Mouse (Mus musculus) B cell, adult 67 days (primary cell): Measurements from ENCODE around the gene App. TPM values are rescaled to one million over a fixed set of nuclear protein-coding genes. Genes with fewer than 3 reads are reported as not detected.

Experiments
- total RNA-seq, 2 experiments: library from RNA; stranded (reverse); gene quantifications; 4 replicates each; pipeline ENCODE4 v1.2.4; 2023

Gene App
- total RNA-seq, result 1 to 10 TPM; 1.6 to 3.2 TPM

DNA sequence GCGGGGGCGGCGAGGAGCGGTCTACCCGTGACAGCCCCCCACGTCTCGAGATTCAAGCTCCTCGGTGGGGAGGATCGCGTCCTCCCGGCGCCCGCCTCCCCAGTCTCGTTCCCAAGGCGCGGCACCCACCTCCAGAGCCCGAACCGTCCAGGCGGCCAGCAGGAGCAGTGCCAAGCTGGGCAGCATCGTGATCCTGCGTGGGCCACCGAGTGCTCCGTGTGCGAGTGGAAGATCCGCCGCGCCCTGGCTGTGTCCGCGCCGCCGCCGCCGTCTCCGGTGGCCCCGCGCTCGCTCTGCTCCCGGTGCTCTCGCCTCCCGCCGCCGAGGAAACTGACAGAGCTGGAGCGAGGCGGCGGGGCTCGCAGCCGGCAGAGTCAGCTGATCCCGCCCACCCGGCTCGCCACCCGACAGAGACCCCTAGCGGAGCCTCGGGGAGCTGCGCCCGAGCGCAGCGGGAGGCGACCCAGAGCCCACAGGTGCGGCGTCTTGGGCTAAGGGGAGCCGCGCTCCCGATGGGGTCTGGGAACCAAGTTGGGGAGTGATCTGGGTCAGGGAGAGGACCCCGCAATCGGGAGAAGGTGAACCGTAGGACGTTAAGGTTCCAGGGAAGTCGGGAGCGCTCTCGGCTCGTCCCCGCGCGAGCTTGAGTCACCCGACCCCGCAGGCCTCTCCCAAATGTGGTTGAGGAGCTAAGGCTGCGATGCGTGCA lies at the start of gene App:
Gene App, minus strand, starts transcription at position 394 of the 709 bp plus-strand sequence.

